Mouse (Mus musculus) kidney, adult 9 months (tissue): ENCODE measurements around the gene Pgpep1.

Experiments
- DNase-seq: peaks from one replicate; pipeline ENCODE4 v3.0.0; 2022

Gene Pgpep1

DNA sequence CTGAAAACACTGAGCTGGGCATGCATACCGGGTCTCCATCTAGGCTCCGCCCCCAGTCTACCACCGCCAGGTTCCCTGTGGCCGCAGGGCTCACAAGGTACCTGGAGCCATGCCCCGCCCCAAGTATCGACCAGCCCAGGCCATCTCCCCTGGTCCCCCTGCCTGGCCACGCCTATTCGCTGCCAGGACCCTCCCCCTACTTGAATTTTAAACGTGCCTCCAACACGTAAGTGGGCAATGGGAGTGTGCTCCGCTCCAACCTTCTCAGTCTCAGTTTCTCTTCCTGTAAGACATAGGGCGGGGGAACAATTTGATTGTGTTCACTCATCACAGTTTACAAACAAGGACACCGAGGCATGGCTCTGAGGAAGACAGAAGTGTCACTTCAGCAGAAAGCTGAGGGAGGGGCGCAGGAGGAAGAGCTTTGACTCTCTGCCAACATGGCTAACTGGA, at the start of gene Pgpep1:
Gene Pgpep1, minus strand, starts transcription at position 116 of the 453 bp plus-strand sequence.
- peak; percentile 71 for DNase-seq

DNA sequence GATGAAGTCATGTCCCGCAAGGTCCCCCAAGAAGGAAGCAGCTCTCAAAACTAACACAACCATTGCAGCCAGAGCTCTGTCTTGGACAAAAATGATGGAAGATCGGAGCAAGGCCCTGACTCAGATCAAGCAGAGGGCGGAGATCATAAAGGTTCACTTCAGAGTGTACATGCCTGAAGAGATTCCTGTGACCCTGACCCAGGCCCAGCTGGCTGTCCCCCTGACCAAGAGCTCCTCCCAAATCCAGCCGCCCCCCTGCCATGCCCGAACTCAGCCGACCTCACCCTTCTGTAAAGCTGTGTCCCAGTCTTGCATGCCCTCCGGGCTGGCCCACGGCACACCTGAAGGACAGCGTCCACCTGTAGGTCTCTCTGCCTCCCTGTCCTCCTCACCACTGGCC, 49.6 kb upstream of the Pgpep1 start:
- DNase-seq, result no peak

DNA sequence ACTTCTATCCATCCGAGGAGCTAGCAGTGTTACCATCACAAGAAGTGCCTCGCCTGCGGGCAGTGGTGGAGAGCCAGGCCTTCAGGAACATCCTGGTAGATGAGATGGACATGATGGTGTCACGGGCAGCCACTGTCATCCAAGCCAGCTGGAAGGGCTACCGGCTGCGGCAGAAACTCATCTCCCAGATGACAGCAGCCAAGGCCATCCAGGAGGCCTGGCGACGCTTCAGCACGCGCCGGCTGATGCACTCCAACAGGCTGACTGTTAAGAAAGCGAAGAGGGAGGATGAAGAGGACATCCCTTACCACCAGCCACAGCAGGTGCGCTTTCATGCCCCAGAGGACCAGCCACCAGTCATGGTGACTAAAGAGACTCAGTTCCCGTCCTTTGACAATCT, 48.1 kb upstream of the Pgpep1 start:
- DNase-seq, result no peak

DNA sequence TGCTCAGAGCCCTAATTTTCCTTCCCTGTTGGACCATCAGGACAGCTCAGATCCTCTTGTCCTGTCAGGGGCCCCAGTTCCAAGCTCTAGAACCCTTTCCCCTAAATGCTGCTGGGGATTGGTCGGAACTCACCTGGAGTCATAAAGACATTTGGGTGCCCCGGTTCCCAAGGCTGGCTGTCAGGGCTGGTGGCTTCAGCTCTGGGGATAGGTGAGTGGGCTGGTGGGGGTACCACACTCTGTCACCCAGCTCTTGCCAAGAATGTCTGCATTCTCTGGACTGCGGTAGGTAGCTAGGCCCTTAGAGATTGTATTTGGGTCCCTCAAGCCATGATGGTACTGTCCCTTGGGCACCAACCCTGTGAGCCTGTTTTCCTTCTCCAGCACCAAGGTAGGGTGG, 43.1 kb upstream of the Pgpep1 start, which contains the start of gene Iqcn:
Gene Iqcn, plus strand, starts transcription at position 171 of the 400 bp plus-strand sequence.
- no peak for DNase-seq

DNA sequence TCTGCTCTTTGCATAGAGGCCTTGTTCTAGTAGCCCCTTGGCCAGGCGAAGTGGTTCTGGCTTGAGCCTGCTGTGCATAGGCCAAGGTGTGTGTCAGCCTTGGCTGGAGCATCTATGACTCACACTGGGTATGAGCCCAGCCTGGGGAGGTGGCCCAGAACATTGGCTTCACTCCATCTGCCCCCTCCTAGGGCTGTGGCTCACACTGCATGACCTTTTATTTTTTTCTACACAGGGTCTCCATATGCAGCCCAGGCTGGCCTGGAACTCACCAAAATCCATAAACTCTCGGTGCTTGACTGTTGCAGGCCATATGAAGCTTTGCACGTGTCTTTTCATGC, 42.6 kb upstream of the Pgpep1 start:
- DNase-seq, result no peak

DNA sequence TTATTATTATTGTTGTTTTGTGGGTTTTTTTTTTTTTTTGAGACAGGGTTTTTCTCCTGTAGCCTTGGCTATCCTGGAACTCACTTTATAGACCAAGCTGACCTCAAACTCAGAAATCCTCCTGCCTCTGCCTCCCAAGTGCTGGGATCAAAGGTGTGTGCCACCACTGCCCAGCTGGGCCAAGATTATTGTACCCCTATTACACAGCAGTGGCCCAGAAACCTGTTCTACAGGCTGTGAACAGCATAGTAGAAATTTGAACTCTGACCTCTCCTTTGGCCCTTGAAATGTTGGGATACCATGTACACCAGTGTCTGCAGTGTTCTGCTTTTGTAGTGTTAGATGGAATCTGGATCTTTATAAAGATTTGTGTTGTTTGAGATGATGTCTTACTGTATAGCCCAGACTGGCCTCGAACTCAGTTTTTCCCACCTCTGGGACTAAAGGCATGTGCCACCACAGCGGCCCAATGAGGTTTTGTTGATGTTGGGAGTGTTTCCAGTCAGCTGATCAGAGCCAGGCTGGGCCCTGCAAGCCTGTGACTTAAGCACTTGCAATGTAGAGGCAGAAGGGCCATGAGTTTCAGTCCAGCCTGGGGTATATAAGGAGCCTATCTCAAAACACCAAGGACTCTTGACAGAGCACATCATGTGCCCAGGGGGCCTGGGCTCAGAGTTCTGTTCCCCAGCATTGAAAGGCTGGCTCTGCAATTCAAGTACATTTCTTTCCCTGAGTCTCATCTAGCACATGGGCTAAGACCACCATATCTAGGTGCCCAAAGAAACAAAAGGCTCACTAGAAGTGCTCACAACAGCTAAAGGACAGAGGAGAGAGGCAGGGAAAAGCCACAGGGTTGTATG, 42.0 kb upstream of the Pgpep1 start:
- no peak for DNase-seq

DNA sequence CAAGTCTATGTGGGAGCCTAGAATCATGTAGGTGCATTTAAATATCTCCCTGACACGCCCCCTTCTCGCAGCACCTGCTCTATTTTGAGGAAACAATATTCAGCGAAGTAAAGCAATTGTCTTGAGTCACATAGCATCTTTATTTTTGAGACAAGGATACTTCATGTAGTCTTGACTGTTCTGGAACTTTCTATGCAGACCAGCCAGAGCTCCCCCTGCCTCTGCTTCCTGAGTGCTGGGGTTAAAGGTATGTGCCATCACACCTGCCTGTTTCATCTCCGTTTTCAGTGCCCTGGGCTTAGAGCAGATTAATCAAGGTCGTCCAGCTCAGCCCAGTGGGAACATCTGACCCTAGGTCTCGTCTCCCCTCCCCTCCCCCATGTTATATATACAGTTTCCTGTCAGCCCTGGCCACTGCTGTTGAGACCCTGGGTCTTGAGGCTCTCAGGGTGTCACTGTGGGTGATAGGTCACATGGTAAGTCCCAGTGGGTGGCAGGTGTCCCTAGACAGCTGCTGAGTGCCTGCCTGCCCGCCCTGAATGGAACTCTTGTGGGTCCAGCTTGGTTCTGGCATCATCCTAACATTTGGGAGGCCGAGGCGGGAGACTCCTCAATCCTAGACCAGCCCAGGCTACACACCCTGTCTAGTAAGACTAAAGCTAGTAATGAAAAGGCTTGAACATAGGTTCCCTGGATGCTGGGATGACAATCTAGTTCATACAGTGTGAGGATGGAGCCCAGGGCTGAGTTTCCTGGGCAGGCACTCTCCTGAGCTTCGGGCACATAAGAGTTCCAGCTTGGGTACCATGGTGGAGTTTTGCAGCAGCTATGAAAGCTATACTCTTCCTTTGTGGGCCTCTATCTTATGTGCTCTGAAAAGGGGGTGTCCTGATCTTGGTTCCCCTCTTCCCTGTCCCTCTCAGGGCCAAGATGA, 41.1 kb upstream of the Pgpep1 start:
- no peak for DNase-seq

DNA sequence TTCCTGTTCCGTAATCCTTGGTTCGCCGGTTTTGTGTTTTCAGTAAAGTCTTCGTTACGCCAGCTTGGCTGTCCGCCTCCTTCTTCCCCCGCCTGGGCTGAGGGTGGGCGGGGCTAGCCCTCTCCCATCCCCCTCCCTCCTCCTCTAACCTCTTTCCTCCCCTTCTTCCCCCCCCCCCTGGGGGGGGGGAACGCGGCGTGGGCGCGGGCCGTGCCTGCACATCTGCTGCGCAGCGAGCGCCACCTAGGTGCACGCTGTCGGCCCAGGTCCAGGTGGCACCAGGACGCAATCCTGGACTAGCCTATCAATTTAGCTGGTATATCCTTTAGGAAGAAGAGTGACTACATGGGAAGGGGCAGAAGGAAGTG, 40.4 kb upstream of the Pgpep1 start:
- peak; percentile 95 for DNase-seq

DNA sequence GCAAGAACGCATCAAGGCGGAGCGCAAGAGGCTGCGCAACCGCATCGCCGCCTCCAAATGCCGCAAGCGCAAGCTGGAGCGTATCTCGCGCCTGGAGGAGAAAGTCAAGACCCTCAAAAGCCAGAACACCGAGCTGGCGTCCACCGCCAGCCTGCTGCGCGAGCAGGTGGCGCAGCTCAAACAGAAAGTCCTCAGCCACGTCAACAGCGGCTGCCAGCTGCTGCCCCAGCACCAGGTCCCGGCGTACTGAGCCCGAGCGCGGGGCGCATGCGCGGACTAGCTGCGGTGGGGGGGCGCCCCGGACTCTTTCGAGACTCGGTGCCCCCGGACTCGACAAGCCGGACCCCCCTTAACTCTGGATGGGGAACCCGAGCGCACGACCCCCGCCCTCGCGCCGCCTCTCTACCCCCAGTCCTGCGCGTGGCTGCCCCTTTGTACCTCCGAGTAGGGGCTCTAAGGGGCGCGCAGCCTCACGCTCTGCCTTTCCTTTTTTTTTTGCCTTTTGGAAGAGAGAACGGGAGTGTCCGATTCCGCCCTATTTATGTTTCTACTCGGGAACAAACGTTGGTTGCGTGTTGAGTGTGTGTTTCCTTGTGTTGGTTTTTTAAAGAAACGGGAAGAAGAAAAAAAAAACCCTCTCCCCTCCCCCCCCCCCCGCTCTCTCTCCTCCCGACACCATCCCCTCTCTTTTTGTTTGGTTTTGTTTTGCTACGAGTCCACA, 39.8 kb upstream of the Pgpep1 start:
- DNase-seq, result peak; percentile 82

DNA sequence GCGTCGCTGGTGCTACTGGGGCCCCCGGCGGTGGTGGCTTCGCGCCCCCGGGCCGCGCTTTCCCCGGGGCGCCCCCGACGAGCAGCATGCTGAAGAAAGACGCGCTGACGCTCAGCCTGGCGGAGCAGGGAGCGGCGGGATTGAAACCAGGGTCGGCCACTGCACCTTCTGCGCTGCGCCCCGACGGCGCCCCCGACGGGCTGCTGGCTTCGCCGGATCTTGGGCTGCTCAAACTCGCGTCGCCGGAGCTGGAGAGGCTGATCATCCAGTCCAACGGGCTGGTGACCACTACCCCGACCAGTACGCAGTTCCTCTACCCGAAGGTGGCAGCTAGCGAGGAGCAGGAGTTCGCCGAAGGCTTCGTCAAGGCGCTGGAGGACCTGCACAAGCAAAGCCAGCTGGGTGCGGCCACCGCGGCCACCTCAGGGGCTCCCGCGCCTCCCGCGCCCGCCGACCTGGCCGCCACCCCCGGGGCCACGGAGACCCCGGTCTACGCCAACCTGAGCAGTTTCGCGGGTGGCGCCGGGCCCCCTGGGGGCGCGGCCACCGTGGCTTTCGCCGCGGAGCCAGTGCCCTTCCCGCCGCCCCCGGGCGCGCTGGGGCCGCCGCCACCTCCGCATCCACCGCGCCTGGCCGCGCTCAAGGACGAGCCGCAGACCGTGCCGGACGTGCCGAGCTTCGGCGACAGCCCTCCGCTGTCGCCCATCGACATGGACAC, 39.1 kb upstream of the Pgpep1 start:
- peak; percentile 61 for DNase-seq

DNA sequence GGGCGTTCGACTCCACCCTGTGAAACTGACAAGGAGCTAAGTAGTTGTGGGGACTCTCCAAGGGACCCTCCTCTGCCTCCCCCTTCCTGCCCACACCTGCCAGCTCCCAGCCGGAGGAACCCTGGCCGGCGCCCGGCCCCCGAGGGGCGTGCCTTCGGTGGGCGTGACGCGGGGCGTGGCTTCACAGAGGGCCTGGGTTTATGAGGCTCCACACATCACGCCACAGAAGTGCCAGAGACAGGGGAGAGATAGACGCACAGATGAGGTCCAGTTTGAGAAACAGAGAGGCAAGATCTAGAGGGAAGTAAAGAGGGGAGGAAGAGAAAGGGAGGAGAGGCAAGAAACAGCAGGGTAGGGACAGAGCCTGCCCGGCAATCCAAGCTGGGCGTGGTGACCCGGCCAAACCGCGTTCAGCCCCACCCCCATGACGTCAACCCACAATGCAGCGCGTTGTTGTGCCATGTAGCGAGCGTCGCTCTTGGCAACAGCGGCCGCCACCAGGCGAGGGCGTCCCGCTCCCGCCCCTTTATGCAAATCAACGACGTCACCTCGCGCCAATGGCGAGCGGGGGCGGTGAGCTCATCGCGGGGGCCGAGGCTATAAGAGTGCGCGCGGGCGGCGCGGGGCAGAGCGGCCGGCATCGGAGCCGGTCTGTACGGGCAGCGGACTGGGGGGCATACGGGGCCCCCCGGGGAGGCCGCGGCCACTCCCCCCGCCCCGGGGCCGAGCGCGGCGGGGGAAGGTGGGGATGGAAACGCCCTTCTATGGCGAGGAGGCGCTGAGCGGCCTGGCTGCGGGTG, 38.3 kb upstream of the Pgpep1 start, which contains the start of gene Jund:
Gene Jund, plus strand, starts transcription at position 640 of the 800 bp plus-strand sequence.
- peak; percentile 99 for DNase-seq

DNA sequence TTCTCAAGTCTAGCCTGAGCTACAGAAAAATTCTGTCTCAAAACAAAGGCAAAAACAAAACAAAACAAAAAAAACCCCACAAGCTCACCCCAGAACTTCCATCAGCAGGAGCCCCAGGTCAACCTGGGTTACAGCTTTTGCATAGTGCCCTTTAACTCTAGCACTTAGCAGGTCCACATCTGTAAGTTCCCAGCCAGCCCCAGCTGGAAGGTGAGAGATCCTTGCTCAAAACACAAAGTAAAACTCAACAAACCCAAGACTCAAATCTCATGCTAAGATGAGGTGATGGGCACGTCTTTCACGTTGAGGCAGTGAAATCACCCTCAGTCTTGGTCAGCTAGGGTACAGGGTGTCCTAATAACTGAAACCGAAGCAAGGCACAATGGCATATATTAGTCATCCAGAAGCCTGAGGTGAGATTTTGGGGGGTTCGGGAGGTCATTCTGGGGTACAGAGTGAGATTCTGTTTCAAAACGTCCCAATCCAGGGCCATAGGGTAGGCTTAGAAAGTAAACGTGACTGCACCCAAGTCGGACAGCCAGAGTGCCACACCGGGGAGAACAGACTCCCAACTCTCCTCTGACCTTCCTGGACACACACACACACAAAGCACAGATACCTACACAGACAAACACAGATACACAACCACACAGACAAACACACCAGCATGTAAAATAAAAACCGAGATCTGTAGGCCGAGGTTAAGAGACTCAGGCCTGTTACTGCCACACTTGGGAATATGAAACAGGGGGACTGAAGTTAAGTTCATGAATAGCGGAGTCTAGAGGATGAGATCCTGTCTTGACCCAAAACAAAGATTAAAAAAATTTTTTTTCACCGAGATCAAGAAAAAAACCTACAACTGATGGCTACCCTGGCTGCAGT, 37.4 kb upstream of the Pgpep1 start:
- no peak for DNase-seq

DNA sequence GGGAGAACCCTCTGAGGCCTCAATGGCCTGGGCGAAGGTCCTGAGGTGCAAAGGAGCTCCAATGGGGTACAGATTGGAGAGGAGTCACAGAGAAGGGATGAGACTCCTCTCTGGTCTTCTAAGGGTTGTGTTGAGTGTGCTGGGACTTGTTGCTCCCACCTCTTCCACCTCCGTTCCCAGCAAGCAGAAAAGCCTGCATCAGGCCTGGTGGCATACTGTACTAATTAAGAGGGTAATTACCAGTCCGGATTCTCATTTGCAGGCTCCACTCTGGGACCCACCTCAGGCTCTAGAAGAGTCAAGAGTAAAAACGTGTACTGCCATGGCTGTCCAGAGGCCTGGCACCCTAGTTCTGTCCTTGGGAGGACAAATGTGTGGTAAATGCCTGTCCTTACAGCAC, 36.8 kb upstream of the Pgpep1 start:
- peak; percentile 39 for DNase-seq

DNA sequence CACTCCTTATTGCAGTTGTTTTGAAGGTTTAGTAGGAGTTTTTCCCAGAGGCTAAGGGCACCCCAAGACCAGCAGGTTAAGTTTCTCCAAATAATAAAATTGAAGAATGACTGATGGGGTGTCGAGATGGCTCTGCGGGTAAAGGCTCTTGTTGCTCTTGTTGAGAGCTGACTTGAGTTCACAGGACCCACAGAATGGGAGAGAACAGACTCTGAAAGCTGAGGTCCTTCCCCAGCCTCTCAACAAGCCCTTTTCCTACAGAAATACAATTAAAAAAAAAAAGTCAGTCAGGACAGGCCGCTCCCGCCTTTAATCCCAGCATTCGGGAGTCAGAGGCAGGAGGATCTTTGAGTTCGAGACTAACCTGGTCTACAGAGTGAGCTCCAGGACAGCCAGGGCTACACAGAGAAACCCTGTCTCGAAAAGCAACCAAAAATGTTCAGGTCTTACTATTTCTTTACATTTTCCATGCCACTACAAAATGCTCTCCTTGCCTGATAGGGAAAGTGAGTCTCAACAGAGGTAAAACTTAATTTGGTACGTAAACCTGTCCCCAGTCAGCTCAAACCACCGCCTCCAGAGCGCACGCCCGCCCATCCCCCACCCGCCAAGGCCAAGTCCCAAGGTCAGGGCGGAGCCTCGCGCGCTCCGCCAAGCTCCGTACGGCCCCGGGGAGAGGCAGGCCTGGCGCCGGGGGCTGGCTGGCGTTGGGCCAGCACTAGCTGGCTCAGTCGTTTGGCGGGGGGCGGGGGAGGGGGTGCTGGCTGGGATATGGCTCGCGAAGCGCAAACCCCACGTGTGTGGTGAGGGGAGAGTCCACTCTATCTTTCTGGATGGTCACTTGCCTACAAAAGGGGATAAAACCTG, 36.1 kb upstream of the Pgpep1 start:
- peak; percentile 84 for DNase-seq

DNA sequence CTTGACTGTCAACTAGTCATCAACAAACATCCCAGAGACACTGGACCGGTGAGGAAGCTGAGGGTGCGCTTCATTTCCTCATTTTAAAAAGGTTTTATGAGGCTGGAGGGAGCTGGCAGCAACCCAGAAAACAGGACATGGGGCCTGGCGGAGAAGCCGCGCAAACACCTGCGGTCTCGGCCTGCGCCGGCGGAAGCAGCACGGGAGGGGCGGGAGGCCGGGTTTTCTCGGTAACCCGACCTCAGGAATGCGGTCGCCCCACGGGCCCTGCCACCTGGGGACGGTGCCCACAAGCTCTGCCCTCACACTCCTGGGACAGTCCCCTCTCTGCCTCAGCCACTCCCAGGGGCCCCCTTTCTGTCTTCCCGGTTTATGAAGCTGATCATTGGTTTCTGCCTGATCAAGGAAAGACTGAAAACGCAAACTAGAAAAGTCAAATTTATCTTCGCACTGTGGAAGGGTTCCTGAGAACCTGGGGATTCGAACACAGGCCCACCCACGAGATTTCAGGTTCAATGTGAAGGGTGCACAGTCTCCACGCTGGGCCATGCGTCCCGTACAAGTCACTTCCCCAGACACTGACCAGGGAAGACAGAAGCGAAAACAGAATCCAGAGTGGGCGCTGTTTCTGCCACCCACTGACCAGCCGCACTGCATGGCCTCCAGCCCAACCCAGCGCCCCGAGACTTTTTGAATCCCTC, 35.3 kb upstream of the Pgpep1 start:
- DNase-seq, result peak; percentile 66

DNA sequence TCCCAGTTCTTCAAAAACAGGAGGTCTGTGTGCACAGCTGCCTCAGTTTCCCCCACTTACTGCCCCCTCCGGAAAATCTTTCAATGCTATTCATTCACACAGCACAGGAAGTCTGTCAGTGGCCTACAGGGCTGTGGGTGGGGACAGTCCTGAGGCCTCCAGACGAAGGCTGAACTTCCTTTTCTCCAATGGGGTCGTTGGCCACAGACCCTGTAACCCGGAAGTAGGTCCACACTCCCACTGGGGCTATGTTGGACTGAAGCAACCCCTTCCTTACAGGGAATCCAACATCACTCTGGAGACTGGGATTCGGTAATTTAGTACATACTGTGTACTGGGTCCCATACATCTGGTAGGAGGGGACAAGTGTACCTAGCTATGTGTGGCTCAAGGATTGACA, 33.4 kb upstream of the Pgpep1 start:
- DNase-seq, result no peak

DNA sequence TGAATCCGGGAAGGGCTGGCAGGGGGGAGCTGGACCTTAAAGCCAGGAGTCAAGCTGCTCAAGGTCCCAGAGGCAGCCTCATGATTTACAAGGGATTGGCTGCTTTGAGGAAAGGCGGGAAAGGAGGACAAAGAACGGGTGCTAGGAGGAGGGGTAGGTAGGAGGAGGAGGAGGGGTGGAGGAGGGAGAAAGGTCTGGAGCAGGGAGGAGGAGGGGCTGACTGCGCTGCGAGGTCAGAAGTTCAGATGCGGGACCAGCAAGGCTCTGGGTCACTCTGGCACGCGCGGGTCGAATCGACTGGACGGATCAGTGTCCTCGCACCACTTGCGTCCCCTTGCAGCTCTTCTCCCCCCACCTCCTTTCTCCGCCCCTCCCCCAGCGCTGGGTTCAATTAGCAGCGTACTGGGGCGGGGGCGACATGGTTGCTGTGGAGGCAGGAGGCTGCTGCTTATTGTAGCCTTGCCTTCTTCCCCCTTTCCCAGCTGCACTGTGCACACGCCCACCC, 31.6 kb upstream of the Pgpep1 start:
- peak; percentile 76 for DNase-seq

DNA sequence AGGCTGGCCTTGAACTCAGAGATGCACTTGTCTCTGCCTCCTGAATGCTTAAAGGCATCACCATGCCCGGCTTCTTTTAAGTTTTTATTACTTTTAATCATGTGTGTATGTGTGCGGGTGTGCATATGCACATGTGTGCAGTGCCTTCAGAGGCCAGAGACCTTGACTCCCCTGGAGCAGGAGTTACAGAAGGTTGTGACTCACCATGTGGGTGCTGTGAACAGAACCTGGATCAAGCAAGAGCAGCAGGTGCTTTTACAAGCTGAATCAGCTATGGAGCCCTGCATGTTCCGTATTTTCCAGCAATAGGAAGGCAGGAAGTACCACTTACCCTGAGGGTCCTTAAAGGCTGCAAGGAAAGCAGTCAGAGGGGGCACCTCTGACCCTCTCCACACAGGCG, 31.0 kb upstream of the Pgpep1 start:
- DNase-seq, result no peak
